Mouse (Mus musculus) lung, postnatal 0 days (tissue): ENCODE measurements around the gene Olfr809. TPM values are rescaled to one million over a fixed set of nuclear protein-coding genes. Genes with fewer than 3 reads are reported as not detected.

ENCODE experiments used
- ATAC-seq: fragments of 200-750 bp; cut with Nextera tagmentation; 2 replicates; pipeline ENCODE4 v1.8.0; 2017; ENCODE audit warnings: moderate library complexity
- DNase-seq: peaks from one replicate; pipeline ENCODE4 v3.0.0-alpha.2; 2016; ENCODE audit warnings: low spot score
- H3K27ac ChIP-seq: fragments of 300-500 bp; sonication (generic); 2 replicates; pipeline ENCODE4 v1.5.1; 2014; ENCODE audit warnings: antibody characterized with exemption, mild to moderate bottlenecking, low read length, mixed read lengths
- H3K27me3 ChIP-seq: fragments of 300-500 bp; sonication (generic); replicated peaks from 2 replicates; pipeline ENCODE4 v1.6.1; 2014; ENCODE audit warnings: low read length, mixed read lengths; ENCODE audit not compliant: insufficient read depth
- H3K36me3 ChIP-seq: fragments of 300-500 bp; sonication (generic); 2 replicates; pipeline ENCODE4 v1.6.1; 2014; ENCODE audit warnings: low read length, mixed read lengths; ENCODE audit not compliant: insufficient read depth
- H3K4me1 ChIP-seq: fragments of 300-500 bp; sonication (generic); 2 replicates; pipeline ENCODE4 v1.6.1; 2014; ENCODE audit warnings: antibody characterized with exemption, low read depth, low read length, mixed read lengths; ENCODE audit not compliant: insufficient read depth
- H3K4me2 ChIP-seq: fragments of 300-500 bp; sonication (generic); replicated peaks from 2 replicates; pipeline ENCODE4 v1.6.1; 2014; ENCODE audit warnings: low read depth, mild to moderate bottlenecking, low read length, moderate library complexity, mixed read lengths
- H3K4me3 ChIP-seq: fragments of 300-500 bp; sonication (generic); 2 replicates; pipeline ENCODE4 v1.5.1; 2014; ENCODE audit warnings: low read depth, low read length
- H3K9ac ChIP-seq: fragments of 300-500 bp; sonication (generic); replicated peaks from 2 replicates; pipeline ENCODE4 v1.6.1; 2014; ENCODE audit warnings: low read depth, mild to moderate bottlenecking
- H3K9me3 ChIP-seq: fragments of 300-500 bp; sonication (generic); 2 replicates; pipeline ENCODE4 v1.6.1; 2016; ENCODE audit warnings: low read length, mixed read lengths
- CTCF ChIP-seq: IDR thresholded peaks from 2 replicates; pipeline ENCODE4 v1.5.1; 2016; ENCODE audit warnings: antibody characterized with exemption, mild to moderate bottlenecking
- EP300 ChIP-seq: IDR thresholded peaks from 2 replicates; pipeline ENCODE4 v1.6.1; 2016; ENCODE audit warnings: antibody characterized with exemption, mild to moderate bottlenecking, control low read depth
- WGBS: fragments of 180-500 bp; shearing (Covaris S2); extraction: QIAGEN DNeasy Blood & Tissue Kit; methylation state at CpG from one replicate; pipeline ENCODE4 v1.1.7; 2014; 5-methylcytosine and 5-hydroxymethylcytosine counted together
- polyA plus RNA-seq: library from polyadenylated mRNA; unstranded; fragments of >200 nt; fragmentation: Nextera tagmentation; extraction: Ambion mirVana; gene quantifications from 2 replicates; pipeline ENCODE4 v1.2.1, GENCODE M21; 2015

Gene Olfr809
- polyA plus RNA-seq = not detected in 2 replicates

DNA sequence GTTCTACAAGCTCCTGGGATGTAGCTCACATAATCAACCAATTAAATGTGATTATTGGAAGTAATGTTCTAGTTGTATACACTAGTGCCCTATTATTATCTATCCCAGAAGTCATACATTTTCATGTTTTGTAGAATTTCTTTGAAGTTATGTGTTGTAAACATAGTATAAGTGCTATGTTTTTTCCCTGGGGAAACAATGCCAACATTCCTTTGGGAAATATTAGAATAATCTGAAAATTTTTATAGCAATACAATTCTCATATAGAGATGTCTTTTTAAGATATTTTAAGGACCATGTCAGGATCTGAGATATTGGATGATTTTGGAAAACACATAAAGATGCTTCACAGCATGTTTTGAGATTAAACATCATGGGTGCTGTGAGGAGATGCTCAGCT lies at the start of gene Olfr809:
Gene Olfr809, plus strand, starts transcription at position 301 of the 400 bp plus-strand sequence.
- H3K4me3 ChIP-seq = no peak within 1 kb of the TSS
- ATAC-seq = no peak
- H3K27ac ChIP-seq = no peak within 1 kb of the TSS
- H3K9ac ChIP-seq = no peak within 1 kb of the TSS
- no peaks in the 10 kb centered on the region for H3K9me3 ChIP-seq
- H3K4me1 ChIP-seq = no peaks in the 10 kb centered on the region
- TF ChIP-seq EP300 (no peak), CTCF (no peak)
- H3K27me3 ChIP-seq = no peaks in the 10 kb centered on the region
- DNase-seq = no peak
- H3K4me2 ChIP-seq = no peak within 1 kb of the TSS
- H3K36me3 ChIP-seq = no peaks in the 10 kb centered on the region

DNA sequence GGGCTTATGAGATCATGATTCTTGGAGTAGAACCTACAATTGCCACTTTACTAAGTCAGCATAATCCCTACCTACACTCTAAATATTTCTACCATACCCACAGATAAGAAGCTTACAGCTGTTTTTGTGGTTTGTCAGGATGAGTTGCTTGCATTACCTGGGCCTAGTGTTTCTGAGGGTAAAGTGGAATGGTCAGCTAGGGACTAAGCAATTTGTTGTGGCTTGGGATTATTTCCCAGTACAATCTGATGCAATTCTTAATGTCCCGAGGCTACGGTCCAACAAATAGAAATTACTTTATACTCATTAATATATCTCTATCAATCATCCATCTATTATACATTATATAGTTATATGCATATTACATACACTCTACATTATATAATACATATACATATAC lies 45.2 kb upstream of the Olfr809 start, which contains the start of gene Olfr805:
Gene Olfr805, minus strand, starts transcription at position 101 of the 400 bp plus-strand sequence.
- no peaks in the 10 kb centered on the region for H3K36me3 ChIP-seq
- WGBS = 93% methylated on average over 2 of the region's 2 CpGs
- no peak for TF ChIP-seq EP300
- no peak for TF ChIP-seq CTCF
- no peak within 1 kb of the TSS for H3K4me2 ChIP-seq
- no peak within 1 kb of the TSS for H3K4me3 ChIP-seq
- DNase-seq = no peak
- no peaks in the 10 kb centered on the region for H3K27me3 ChIP-seq
- H3K9me3 ChIP-seq = no peaks in the 10 kb centered on the region
- no peak within 1 kb of the TSS for H3K9ac ChIP-seq
- H3K27ac ChIP-seq = no peak within 1 kb of the TSS
- H3K4me1 ChIP-seq = no peaks in the 10 kb centered on the region
- ATAC-seq = no peak

DNA sequence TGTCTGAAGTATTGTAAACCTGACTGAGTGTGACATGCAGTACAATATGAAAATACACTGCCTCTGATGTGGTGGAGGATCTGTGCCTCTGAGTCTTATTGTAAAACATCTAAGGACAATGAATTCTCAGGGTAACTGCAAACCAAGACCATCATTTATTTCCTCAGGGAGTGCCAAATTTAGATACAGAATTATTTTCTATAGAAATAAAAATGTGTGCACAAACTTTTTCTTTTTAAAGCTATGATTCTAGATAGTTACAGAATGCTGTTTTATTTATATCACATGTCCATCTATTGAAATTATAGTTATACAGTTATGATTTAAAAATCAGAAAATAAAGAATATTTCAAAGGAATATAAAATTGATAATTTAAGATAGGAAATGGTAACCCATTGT lies 32.6 kb upstream of the Olfr809 start, which contains the start of gene Olfr806:
Gene Olfr806, minus strand, starts transcription at position 101 of the 400 bp plus-strand sequence.
- no peaks in the 10 kb centered on the region for H3K9me3 ChIP-seq
- H3K9ac ChIP-seq = no peak within 1 kb of the TSS
- H3K36me3 ChIP-seq = no peaks in the 10 kb centered on the region
- DNase-seq = no peak
- no peaks in the 10 kb centered on the region for H3K27me3 ChIP-seq
- no peak for TF ChIP-seq EP300
- no peak for TF ChIP-seq CTCF
- no peak within 1 kb of the TSS for H3K4me2 ChIP-seq
- ATAC-seq = no peak
- H3K4me1 ChIP-seq = no peaks in the 10 kb centered on the region
- H3K27ac ChIP-seq = no peak within 1 kb of the TSS
- H3K4me3 ChIP-seq = no peak within 1 kb of the TSS

DNA sequence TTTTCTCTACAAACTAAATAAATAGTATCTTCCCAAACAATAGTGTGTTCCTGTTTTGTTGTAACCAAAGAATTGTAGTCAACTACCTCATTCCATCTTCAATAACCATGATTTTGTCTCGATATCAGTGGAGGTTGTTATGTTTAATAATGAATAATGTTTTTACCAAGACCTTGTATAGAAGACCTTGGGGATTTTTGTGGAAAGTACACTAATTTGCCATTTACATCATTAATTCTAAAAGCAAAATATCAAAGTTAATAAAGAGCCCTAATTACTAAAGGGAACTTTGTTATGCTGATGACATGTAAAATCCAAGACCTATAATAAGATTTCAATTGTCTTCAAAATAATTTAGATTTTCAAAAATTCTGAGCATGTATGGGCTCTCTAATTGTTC lies 16.7 kb upstream of the Olfr809 start, which contains the start of gene Olfr807:
Gene Olfr807, minus strand, starts transcription at position 101 of the 400 bp plus-strand sequence.
- no peaks in the 10 kb centered on the region for H3K27me3 ChIP-seq
- 66% methylated on average over 1 of the region's 1 CpGs for WGBS
- no peak within 1 kb of the TSS for H3K27ac ChIP-seq
- no peaks in the 10 kb centered on the region for H3K36me3 ChIP-seq
- no peaks in the 10 kb centered on the region for H3K9me3 ChIP-seq
- no peak within 1 kb of the TSS for H3K9ac ChIP-seq
- DNase-seq = no peak
- ATAC-seq = no peak
- no peak within 1 kb of the TSS for H3K4me2 ChIP-seq
- H3K4me3 ChIP-seq = no peak within 1 kb of the TSS
- no peaks in the 10 kb centered on the region for H3K4me1 ChIP-seq
- TF ChIP-seq CTCF (no peak), EP300 (no peak)

DNA sequence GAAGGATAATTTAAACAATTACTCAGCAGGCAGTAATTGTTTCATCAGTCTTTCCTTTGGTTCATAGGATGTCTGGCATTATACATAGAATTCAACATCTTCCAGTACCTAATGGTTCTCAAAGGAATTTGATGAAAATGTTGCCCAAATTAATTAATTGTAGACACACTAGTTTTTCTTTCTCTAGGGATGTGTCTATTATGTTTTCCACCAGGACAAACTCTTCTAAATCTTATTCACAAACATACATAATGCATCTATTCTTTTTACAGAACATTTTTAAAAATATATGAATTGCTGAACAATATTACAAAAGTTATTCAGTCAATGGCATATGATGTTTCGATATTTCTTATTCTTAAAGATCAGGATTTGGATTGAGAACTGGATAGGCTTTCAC lies 9.3 kb upstream of the Olfr809 start, which contains the start of gene Olfr808:
Gene Olfr808, plus strand, starts transcription at position 301 of the 400 bp plus-strand sequence.
- H3K4me1 ChIP-seq = no peaks in the 10 kb centered on the region
- 87% methylated on average over 1 of the region's 1 CpGs for WGBS
- H3K27me3 ChIP-seq = no peaks in the 10 kb centered on the region
- H3K4me3 ChIP-seq = no peak within 1 kb of the TSS
- no peak within 1 kb of the TSS for H3K4me2 ChIP-seq
- no peak for ATAC-seq
- no peak for DNase-seq
- no peak within 1 kb of the TSS for H3K9ac ChIP-seq
- H3K27ac ChIP-seq = no peak within 1 kb of the TSS
- no peaks in the 10 kb centered on the region for H3K36me3 ChIP-seq
- no peak for TF ChIP-seq EP300
- TF ChIP-seq CTCF = no peak
- no peaks in the 10 kb centered on the region for H3K9me3 ChIP-seq

DNA sequence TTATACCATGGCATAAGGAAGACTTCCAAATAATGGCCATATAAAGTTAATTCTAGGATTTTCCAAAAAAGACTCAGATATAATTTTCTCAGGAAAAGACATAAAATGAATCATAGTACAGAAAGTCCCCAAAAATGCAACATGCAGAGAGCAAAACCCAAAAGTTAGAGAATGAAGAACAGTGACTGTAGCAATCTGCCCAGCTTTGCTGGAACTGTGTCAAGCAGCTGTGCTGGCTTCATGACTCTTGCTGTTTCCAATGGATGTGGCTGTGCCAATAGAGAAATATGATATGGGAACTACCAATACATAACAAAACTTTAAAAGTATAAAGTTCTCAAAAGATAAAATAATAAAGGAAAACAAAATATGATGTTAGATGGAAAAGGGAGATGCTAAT lies 3.7 kb downstream of the Olfr809 start:
- ATAC-seq (no peak), DNase-seq (no peak)
- no peak overlapping the region for H3K27ac ChIP-seq
- TF ChIP-seq EP300 (no peak), CTCF (no peak)
- no peak overlapping the region for H3K4me3 ChIP-seq
- H3K9ac ChIP-seq = no peak overlapping the region
- H3K4me2 ChIP-seq = no peak overlapping the region
- no peaks in the 10 kb centered on the region for H3K4me1 ChIP-seq
- no peaks in the 10 kb centered on the region for H3K9me3 ChIP-seq
- no peaks in the 10 kb centered on the region for H3K36me3 ChIP-seq
- H3K27me3 ChIP-seq = no peaks in the 10 kb centered on the region

DNA sequence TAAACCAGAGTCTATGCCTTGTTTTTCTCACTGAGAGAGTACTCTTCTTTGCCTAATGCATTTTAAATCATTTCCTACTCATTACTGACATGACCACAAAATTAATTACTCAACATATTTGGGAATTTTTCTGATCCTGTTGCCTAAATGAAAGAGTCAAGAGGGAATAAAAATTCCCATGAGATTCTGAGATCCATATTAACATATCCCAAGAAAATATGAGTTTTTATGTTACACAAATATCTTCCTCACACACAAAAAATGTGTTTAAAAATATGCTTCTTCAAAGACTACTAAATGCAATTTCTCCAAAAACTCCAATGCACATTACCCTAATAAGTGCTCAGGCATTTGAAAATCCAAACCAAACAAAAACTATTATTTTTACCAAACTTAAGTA lies 20.4 kb downstream of the Olfr809 start, which contains the start of gene Olfr810:
Gene Olfr810, minus strand, starts transcription at position 101 of the 400 bp plus-strand sequence.
- no peak within 1 kb of the TSS for H3K9ac ChIP-seq
- ATAC-seq (no peak), DNase-seq (no peak)
- H3K27me3 ChIP-seq = no peaks in the 10 kb centered on the region
- H3K4me1 ChIP-seq = no peaks in the 10 kb centered on the region
- no peak within 1 kb of the TSS for H3K4me3 ChIP-seq
- no peak within 1 kb of the TSS for H3K4me2 ChIP-seq
- H3K9me3 ChIP-seq = no peaks in the 10 kb centered on the region
- H3K36me3 ChIP-seq = no peaks in the 10 kb centered on the region
- no peak within 1 kb of the TSS for H3K27ac ChIP-seq
- no peak for TF ChIP-seq EP300
- no peak for TF ChIP-seq CTCF
